Mouse (Mus musculus): ENCODE results near the gene Dnal1. TPM values are rescaled to one million over a fixed set of nuclear protein-coding genes. Genes with fewer than 3 reads are reported as not detected.
A peak's percentile ranks its signal among the peaks of the same experiment; 100 is the strongest.

Dnal1 gene
- polyA plus RNA-seq, 1 experiment from 2014 or later: 2.8 TPM

- peaks cover 7% of the 10 kb centered on the region; the same call in 1 of the 2 replicates for H3K4me1 ChIP-seq (ENCODE audit: control insufficient read depth, insufficient read depth, low read length)
- no peak overlapping the region for H3K4me2 ChIP-seq (ENCODE audit: low read depth, low read length)
- no peaks in the 10 kb centered on the region for H3K9me3 ChIP-seq (replicated peaks; ENCODE audit: control insufficient read depth, low read length)
- 75% methylated on average over 11 of the region's 11 CpGs for WGBS
- H3K36me3 ChIP-seq (ENCODE audit: control insufficient read depth, insufficient read depth, low read length): peaks cover 8% of the 10 kb centered on the region
- no peak overlapping the region for H3K4me3 ChIP-seq (replicated peaks; ENCODE audit: low read length)
- H3K27me3 ChIP-seq (ENCODE audit: control insufficient read depth, insufficient read depth, low read length): no peaks in the 10 kb centered on the region
- H3K9ac ChIP-seq (ENCODE audit: low read length): no peak overlapping the region
- ATAC-seq (ENCODE audit: insufficient read depth, low FRiP score): no peak
- H3K27ac ChIP-seq (ENCODE audit: low read length): no peak overlapping the region
Measured at GRCm38 (mm10) chr12:84163586-84164110, 49.5 kb downstream of the Dnal1 start.

- no peak overlapping the region for H3K4me2 ChIP-seq (ENCODE audit: low read depth, low read length)
- ATAC-seq (ENCODE audit: insufficient read depth, low FRiP score): no peak
- H3K4me1 ChIP-seq (ENCODE audit: control insufficient read depth, insufficient read depth, low read length): peaks cover 7% of the 10 kb centered on the region; the same call in 1 of the 2 replicates
- 37% methylated on average over 8 of the region's 8 CpGs for WGBS
- H3K9ac ChIP-seq (ENCODE audit: low read length): no peak overlapping the region
- H3K36me3 ChIP-seq (ENCODE audit: control insufficient read depth, insufficient read depth, low read length): no peaks in the 10 kb centered on the region; the same call in 1 of the 2 replicates
- no peaks in the 10 kb centered on the region for H3K9me3 ChIP-seq (replicated peaks; ENCODE audit: control insufficient read depth, low read length)
- no peaks in the 10 kb centered on the region for H3K27me3 ChIP-seq (ENCODE audit: control insufficient read depth, insufficient read depth, low read length)
- H3K27ac ChIP-seq (ENCODE audit: low read length): no peak overlapping the region
- H3K4me3 ChIP-seq (replicated peaks; ENCODE audit: low read length): no peak overlapping the region
Measured at GRCm38 (mm10) chr12:84165631-84166373, 51.6 kb downstream of the Dnal1 start.

DNA sequence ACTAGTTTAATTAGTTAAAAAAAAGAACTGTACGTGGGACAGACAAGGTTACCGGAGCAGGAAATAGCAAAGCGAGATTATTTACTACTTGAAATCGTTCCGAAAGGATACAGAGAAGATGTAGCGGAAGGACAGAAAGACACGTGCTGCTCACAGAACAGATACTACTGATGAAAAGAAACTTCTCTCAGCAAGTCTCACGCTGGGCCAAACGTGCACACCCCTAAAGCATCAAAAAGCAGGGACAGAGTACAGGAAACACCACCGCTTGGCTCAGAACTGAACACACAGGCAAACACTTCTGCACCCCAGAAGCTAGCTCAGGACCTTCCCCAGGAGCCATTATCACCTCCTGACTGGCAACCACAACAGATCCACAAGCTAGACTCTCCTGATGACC, 56.4 kb downstream of the Dnal1 start:
- no peak for ATAC-seq (ENCODE audit: insufficient read depth, low FRiP score)
- 87% methylated on average over 10 of the region's 10 CpGs for WGBS
- H3K36me3 ChIP-seq (ENCODE audit: control insufficient read depth, insufficient read depth, low read length): peaks cover 20% of the 10 kb centered on the region

GRCm38 (mm10) chr12:84172216-84172615, 58.0 kb downstream of the Dnal1 start:
- no peak for ATAC-seq (ENCODE audit: insufficient read depth, low FRiP score)
- WGBS: 90% methylated on average over 3 of the region's 3 CpGs
- H3K9ac ChIP-seq (ENCODE audit: low read length): no peak overlapping the region
- no peaks in the 10 kb centered on the region for H3K27me3 ChIP-seq (ENCODE audit: control insufficient read depth, insufficient read depth, low read length)
- H3K4me1 ChIP-seq (ENCODE audit: control insufficient read depth, insufficient read depth, low read length): peaks cover 43% of the 10 kb centered on the region
- H3K36me3 ChIP-seq (ENCODE audit: control insufficient read depth, insufficient read depth, low read length): peaks cover 20% of the 10 kb centered on the region
- no peak overlapping the region for H3K4me2 ChIP-seq (ENCODE audit: low read depth, low read length)
- H3K27ac ChIP-seq (ENCODE audit: low read length): no peak overlapping the region
- H3K9me3 ChIP-seq (replicated peaks; ENCODE audit: control insufficient read depth, low read length): no peaks in the 10 kb centered on the region
- no peak overlapping the region for H3K4me3 ChIP-seq (replicated peaks; ENCODE audit: low read length)

More for the DNA sequence above, 56.4 kb downstream of the Dnal1 start:
- H3K27ac ChIP-seq (ENCODE audit: low read length): no peak overlapping the region
- no peak overlapping the region for H3K9ac ChIP-seq (ENCODE audit: low read length)
- H3K9me3 ChIP-seq (replicated peaks; ENCODE audit: control insufficient read depth, low read length): no peaks in the 10 kb centered on the region
- no peak overlapping the region for H3K4me2 ChIP-seq (ENCODE audit: low read depth, low read length)
- no peak overlapping the region for H3K4me3 ChIP-seq (replicated peaks; ENCODE audit: low read length)
- no peaks in the 10 kb centered on the region for H3K27me3 ChIP-seq (ENCODE audit: control insufficient read depth, insufficient read depth, low read length)
- peaks cover 34% of the 10 kb centered on the region for H3K4me1 ChIP-seq (ENCODE audit: control insufficient read depth, insufficient read depth, low read length)

DNA sequence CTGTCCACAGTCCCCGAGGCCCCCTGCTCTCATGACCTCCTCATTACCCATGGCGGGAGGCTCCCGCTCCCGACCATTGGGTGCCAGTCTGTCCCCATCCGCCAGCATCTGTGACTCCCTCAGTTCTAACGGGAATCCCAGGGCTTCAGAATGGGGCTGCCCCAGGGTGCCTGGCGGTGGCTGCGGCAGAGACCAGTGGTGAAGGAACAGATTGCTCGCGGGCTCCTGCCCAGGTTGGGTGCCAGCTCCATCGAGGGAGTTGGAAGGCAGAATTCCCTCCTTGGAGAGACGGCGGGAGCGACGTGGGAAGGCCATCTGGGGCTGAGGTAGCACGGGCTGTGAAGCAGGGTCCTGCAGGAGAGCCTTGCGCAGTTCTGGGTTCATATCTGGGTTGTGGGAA, 58.7 kb downstream of the Dnal1 start:
- Histone ChIP-seq H3K4me2 (ENCODE audit: low read depth, low read length) (no peak overlapping the region), H3K27ac (ENCODE audit: low read length) (no peak overlapping the region), H3K36me3 (ENCODE audit: control insufficient read depth, insufficient read depth, low read length) (peaks cover 20% of the 10 kb centered on the region), H3K27me3 (ENCODE audit: control insufficient read depth, insufficient read depth, low read length) (no peaks in the 10 kb centered on the region), H3K4me3 (replicated peaks; ENCODE audit: low read length) (no peak overlapping the region), H3K9ac (ENCODE audit: low read length) (no peak overlapping the region), H3K9me3 (replicated peaks; ENCODE audit: control insufficient read depth, low read length) (no peaks in the 10 kb centered on the region), H3K4me1 (ENCODE audit: control insufficient read depth, insufficient read depth, low read length) (peaks cover 49% of the 10 kb centered on the region)
- no peak for ATAC-seq (ENCODE audit: insufficient read depth, low FRiP score)
- WGBS: 90% methylated on average over 17 of the region's 17 CpGs

DNA sequence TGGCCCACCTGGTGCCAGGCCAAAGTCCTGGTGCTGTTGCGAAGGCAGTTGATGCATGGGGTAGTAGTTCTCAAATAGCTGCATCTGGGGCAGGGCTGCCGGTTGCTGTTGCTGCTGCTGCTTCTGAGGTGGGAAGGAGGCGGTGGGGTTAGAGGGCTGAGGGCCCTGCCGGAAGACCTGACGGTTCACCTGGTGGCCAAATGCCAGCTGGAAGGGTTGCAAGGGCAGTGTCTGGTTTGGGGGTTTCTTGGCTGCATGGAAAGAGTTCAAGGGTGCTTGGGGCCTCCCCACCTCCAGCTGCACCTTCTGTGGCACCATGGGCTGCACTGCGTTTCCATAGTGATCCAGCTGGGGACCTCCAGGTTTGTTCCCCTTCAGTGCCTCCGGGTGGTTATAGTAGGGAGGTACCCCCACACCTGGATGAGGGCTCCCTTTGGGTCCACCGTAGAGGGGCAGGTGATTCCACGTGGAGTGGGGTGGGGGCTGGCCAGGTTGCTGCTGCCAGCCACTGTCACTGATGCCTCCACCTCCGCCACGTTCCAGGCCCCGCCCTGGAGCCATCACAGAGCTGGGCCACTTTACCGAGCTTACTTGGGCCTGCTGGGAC, 59.2 kb downstream of the Dnal1 start:
- Histone ChIP-seq H3K36me3 (ENCODE audit: control insufficient read depth, insufficient read depth, low read length) (peaks cover 20% of the 10 kb centered on the region), H3K4me3 (replicated peaks; ENCODE audit: low read length) (no peak overlapping the region), H3K9me3 (replicated peaks; ENCODE audit: control insufficient read depth, low read length) (no peaks in the 10 kb centered on the region), H3K27ac (ENCODE audit: low read length) (peak overlapping the region; percentile 100), H3K4me1 (ENCODE audit: control insufficient read depth, insufficient read depth, low read length) (peaks cover 55% of the 10 kb centered on the region), H3K4me2 (ENCODE audit: low read depth, low read length) (no peak overlapping the region), H3K27me3 (ENCODE audit: control insufficient read depth, insufficient read depth, low read length) (no peaks in the 10 kb centered on the region), H3K9ac (ENCODE audit: low read length) (0 out of 2 replicates have a peak overlapping the region, but pooled peaks have one; percentile 61)
- WGBS: 84% methylated on average over 13 of the region's 13 CpGs
- ATAC-seq (ENCODE audit: insufficient read depth, low FRiP score): no peak

DNA sequence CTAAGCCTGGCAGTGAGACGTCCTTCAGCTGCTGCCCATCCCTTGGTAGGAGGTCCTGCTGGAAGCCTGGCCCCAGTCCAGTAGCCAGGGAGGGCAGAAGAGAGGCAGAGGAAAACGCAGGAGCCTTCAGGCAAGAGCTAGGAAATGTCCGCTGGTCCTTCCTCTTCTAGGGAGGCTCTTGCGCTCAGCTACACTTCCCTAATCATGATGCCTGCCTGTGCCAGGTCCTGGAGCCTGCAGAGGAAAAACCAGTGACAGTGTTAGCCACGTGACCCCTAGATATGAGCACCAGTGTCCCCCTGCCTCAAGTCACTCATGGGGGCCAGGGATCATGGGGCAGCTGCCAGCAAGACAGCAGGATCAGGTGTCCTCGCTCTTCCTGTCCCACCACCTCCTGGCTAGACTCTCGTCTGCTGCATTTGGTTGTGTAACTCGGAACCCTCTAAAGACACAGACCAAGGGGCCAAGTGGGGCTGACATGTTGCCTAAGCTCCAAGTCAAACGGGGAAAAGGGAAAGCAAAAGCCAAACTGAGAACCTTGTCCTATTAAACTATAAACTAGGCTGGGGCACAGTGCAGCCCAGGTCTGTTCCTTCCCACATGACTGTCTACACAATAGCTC, 60.1 kb downstream of the Dnal1 start:
- WGBS: 53% methylated on average over 9 of the region's 9 CpGs
- peak overlapping the region; percentile 100 for H3K27ac ChIP-seq (ENCODE audit: low read length)
- ATAC-seq (ENCODE audit: insufficient read depth, low FRiP score): peak; percentile 5; the same call in 1 of the 2 replicates
- peaks cover 20% of the 10 kb centered on the region for H3K36me3 ChIP-seq (ENCODE audit: control insufficient read depth, insufficient read depth, low read length)
- no peaks in the 10 kb centered on the region for H3K9me3 ChIP-seq (replicated peaks; ENCODE audit: control insufficient read depth, low read length)
- H3K4me3 ChIP-seq (replicated peaks; ENCODE audit: low read length): peak overlapping the region; percentile 12
- H3K9ac ChIP-seq (ENCODE audit: low read length): peak overlapping the region; percentile 61
- peaks cover 64% of the 10 kb centered on the region for H3K4me1 ChIP-seq (ENCODE audit: control insufficient read depth, insufficient read depth, low read length)
- H3K27me3 ChIP-seq (ENCODE audit: control insufficient read depth, insufficient read depth, low read length): no peaks in the 10 kb centered on the region
- peak overlapping the region; percentile 58 for H3K4me2 ChIP-seq (ENCODE audit: low read depth, low read length)

GRCm38 (mm10) chr12:84174871-84175270, 60.7 kb downstream of the Dnal1 start:
- H3K27me3 ChIP-seq (ENCODE audit: control insufficient read depth, insufficient read depth, low read length): no peaks in the 10 kb centered on the region
- 46% methylated on average over 6 of the region's 6 CpGs for WGBS
- ATAC-seq (ENCODE audit: insufficient read depth, low FRiP score): peak; percentile 71
- peaks cover 69% of the 10 kb centered on the region for H3K4me1 ChIP-seq (ENCODE audit: control insufficient read depth, insufficient read depth, low read length)
- H3K9me3 ChIP-seq (replicated peaks; ENCODE audit: control insufficient read depth, low read length): no peaks in the 10 kb centered on the region
- H3K9ac ChIP-seq (ENCODE audit: low read length): peak overlapping the region; percentile 82
- H3K27ac ChIP-seq (ENCODE audit: low read length): peak overlapping the region; percentile 100
- H3K4me3 ChIP-seq (replicated peaks; ENCODE audit: low read length): peak overlapping the region; percentile 45
- peak overlapping the region; percentile 58 for H3K4me2 ChIP-seq (ENCODE audit: low read depth, low read length)
- peaks cover 20% of the 10 kb centered on the region for H3K36me3 ChIP-seq (ENCODE audit: control insufficient read depth, insufficient read depth, low read length)

DNA sequence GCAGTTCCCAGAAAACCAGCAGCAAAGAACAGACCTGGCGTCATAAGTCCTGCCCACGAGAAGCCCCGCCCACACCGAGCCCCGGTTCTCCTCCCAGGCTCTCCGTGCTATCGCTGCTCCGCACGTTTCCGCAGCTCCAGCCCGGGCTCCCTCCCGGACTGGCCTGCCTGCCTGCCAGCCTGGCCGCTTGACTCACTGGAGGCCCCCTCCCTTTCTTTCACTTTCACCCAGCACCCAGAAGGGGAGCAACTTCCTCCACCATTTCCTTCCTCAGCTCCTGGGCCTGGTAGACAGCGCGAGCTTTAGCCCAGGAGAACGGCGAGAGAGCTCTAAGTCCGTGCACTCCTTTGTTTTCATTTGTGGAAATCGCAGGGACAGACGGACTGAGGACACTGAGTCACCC, 61.5 kb downstream of the Dnal1 start:
- Histone ChIP-seq H3K4me1 (ENCODE audit: control insufficient read depth, insufficient read depth, low read length) (peaks cover 77% of the 10 kb centered on the region), H3K9me3 (replicated peaks; ENCODE audit: control insufficient read depth, low read length) (no peaks in the 10 kb centered on the region), H3K4me2 (ENCODE audit: low read depth, low read length) (peak overlapping the region; percentile 58), H3K27me3 (ENCODE audit: control insufficient read depth, insufficient read depth, low read length) (no peaks in the 10 kb centered on the region), H3K9ac (ENCODE audit: low read length) (peak overlapping the region; percentile 82), H3K27ac (ENCODE audit: low read length) (peak overlapping the region; percentile 100), H3K4me3 (replicated peaks; ENCODE audit: low read length) (peak overlapping the region; percentile 45), H3K36me3 (ENCODE audit: control insufficient read depth, insufficient read depth, low read length) (peaks cover 20% of the 10 kb centered on the region)
- peak; percentile 85 for ATAC-seq (ENCODE audit: insufficient read depth, low FRiP score)
- under 1% methylated on average over 20 of the region's 20 CpGs for WGBS

Measured in stomach, embryonic 16.5 days (tissue).